Mouse (Mus musculus): ENCODE measurements around the gene Birc2. TPM values are rescaled to one million over a fixed set of nuclear protein-coding genes. Genes with fewer than 3 reads are reported as not detected.

Birc2 gene
- polyA plus RNA-seq, 1 experiment from 2014 or later: 35.4 TPM

DNA sequence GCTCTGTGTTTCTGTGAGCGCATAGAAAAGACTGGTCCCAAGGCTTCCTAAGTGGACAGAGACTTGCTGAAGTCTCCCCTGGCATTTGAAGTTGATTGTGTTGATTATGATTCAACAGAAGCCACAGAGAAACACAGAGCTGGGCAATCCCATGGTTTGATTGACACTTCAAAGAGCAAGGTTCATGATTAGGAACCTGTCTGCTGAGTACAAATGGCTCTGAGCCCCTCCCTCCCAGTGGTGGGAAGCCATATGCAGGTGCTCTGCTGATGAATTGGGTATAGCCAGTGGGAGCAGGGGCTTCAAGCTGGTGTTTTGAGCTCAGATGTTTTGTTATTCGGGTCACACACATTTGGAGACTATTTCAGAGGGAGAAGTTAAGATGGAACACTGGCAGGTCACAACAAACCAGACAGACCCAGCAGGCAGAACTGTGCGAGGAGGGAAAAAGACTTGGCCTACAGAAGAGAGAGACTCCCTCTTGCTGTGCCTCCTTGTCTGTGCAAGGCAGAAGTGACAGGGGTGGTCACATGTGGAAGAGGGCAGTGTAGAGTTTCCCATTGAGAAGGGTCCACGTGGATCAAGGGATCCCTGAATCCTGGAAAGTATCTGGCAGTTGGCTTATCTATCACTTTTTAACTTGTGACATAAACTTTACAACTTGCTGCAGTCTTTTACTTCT lies 64.0 kb downstream of the Birc2 start:
- Histone ChIP-seq H3K4me3 (ENCODE audit: low read length) (no peak overlapping the region), H3K9ac (ENCODE audit: low read depth, low read length) (no peak overlapping the region), H3K4me2 (ENCODE audit: low read length) (no peak overlapping the region), H3K4me1 (ENCODE audit: control insufficient read depth, insufficient read depth, low read depth, low read length) (no peaks in the 10 kb centered on the region), H3K27ac (ENCODE audit: low read depth, low read length) (no peak overlapping the region), H3K36me3 (ENCODE audit: control insufficient read depth, insufficient read depth, low read length) (no peaks in the 10 kb centered on the region), H3K27me3 (replicated peaks; ENCODE audit: control insufficient read depth, insufficient read depth, low read length) (no peaks in the 10 kb centered on the region), H3K9me3 (ENCODE audit: control insufficient read depth, low read length) (no peaks in the 10 kb centered on the region)
- WGBS: 72% methylated on average over 4 of the region's 4 CpGs
- ATAC-seq: no peak

- H3K4me1 ChIP-seq (ENCODE audit: control insufficient read depth, insufficient read depth, low read depth, low read length): 0 out of 2 replicates have a peak, but pooled peaks cover 2% of the 10 kb centered on the region
Measured at GRCm38 (mm10) chr9:7772361-7772760, 64.5 kb downstream of the Birc2 start.

DNA sequence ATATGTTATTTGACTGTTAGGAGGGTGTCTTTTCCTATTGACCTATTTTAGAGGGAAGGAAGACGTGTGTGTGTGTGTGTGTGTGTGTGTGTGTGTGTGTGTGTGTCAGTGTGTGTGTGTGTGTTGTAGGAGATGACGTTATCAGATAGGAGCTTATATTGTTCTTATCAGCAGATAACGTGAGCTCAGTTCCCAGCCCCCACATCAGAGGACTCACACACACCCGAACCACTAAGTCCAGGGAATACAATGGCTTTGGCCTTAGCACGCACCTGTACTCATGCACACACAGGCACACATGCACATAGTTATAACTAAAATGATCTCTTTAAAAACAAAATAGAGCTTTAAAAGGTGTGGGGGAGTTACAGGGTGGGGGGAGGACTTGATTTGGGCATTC lies 67.4 kb downstream of the Birc2 start:
- Histone ChIP-seq H3K27me3 (replicated peaks; ENCODE audit: control insufficient read depth, insufficient read depth, low read length) (no peaks in the 10 kb centered on the region), H3K4me1 (ENCODE audit: control insufficient read depth, insufficient read depth, low read depth, low read length) (peaks cover 5% of the 10 kb centered on the region), H3K27ac (ENCODE audit: low read depth, low read length) (no peak overlapping the region), H3K4me2 (ENCODE audit: low read length) (no peak overlapping the region), H3K36me3 (ENCODE audit: control insufficient read depth, insufficient read depth, low read length) (no peaks in the 10 kb centered on the region), H3K4me3 (ENCODE audit: low read length) (no peak overlapping the region), H3K9ac (ENCODE audit: low read depth, low read length) (no peak overlapping the region), H3K9me3 (ENCODE audit: control insufficient read depth, low read length) (no peaks in the 10 kb centered on the region)
- WGBS: 82% methylated on average over 5 of the region's 5 CpGs
- ATAC-seq: no peak

More at GRCm38 (mm10) chr9:7772361-7772760, 64.5 kb downstream of the Birc2 start:
- Histone ChIP-seq H3K27me3 (replicated peaks; ENCODE audit: control insufficient read depth, insufficient read depth, low read length) (no peaks in the 10 kb centered on the region), H3K27ac (ENCODE audit: low read depth, low read length) (no peak overlapping the region), H3K4me3 (ENCODE audit: low read length) (no peak overlapping the region), H3K36me3 (ENCODE audit: control insufficient read depth, insufficient read depth, low read length) (no peaks in the 10 kb centered on the region), H3K9ac (ENCODE audit: low read depth, low read length) (no peak overlapping the region), H3K9me3 (ENCODE audit: control insufficient read depth, low read length) (no peaks in the 10 kb centered on the region), H3K4me2 (ENCODE audit: low read length) (no peak overlapping the region)
- no peak for ATAC-seq
- 83% methylated on average over 2 of the region's 2 CpGs for WGBS

- ATAC-seq: no peak
- H3K36me3 ChIP-seq (ENCODE audit: control insufficient read depth, insufficient read depth, low read length): no peaks in the 10 kb centered on the region
- H3K27ac ChIP-seq (ENCODE audit: low read depth, low read length): no peak overlapping the region
- H3K4me2 ChIP-seq (ENCODE audit: low read length): no peak overlapping the region
- H3K27me3 ChIP-seq (replicated peaks; ENCODE audit: control insufficient read depth, insufficient read depth, low read length): no peaks in the 10 kb centered on the region
- H3K4me1 ChIP-seq (ENCODE audit: control insufficient read depth, insufficient read depth, low read depth, low read length): peaks cover 6% of the 10 kb centered on the region
- H3K4me3 ChIP-seq (ENCODE audit: low read length): no peak overlapping the region
- no peaks in the 10 kb centered on the region for H3K9me3 ChIP-seq (ENCODE audit: control insufficient read depth, low read length)
- no peak overlapping the region for H3K9ac ChIP-seq (ENCODE audit: low read depth, low read length)
- WGBS: 70% methylated on average over 4 of the region's 4 CpGs
Measured at GRCm38 (mm10) chr9:7769081-7769480, 67.8 kb downstream of the Birc2 start.

Small RNA genes within 50 kb of the gene (microRNA-seq; reads per million reads assigned to microRNA genes)
- 1.9 reads per million for gene Mir5618

Other genes with a start within 250 kb of the Birc2 start
- not detected in 2 replicates for gene Mmp20, start 208.8 kb downstream of the Birc2 start, polyA plus RNA-seq (2015; fragmentation: Nextera tagmentation; extraction: Ambion mirVana)
- not detected in 2 replicates for gene Mmp7, start 145.0 kb downstream of the Birc2 start, polyA plus RNA-seq (2015; fragmentation: Nextera tagmentation; extraction: Ambion mirVana)
- 20.4 and 23.0 TPM in 2 replicates for gene Tmem123, start 73.0 kb downstream of the Birc2 start, polyA plus RNA-seq (2015; fragmentation: Nextera tagmentation; extraction: Ambion mirVana)
- 1.8 and 2.9 TPM in 2 replicates for gene Birc3, start 36.1 kb upstream of the Birc2 start, polyA plus RNA-seq (2015; fragmentation: Nextera tagmentation; extraction: Ambion mirVana)
- 6.7 and 9.8 TPM in 2 replicates for gene Yap1, start 167.5 kb upstream of the Birc2 start, polyA plus RNA-seq (2015; fragmentation: Nextera tagmentation; extraction: Ambion mirVana)
- 13.5 and 16.9 TPM in 2 replicates for gene Cfap300, start 205.8 kb upstream of the Birc2 start, polyA plus RNA-seq (2015; fragmentation: Nextera tagmentation; extraction: Ambion mirVana)